Mouse (Mus musculus) T-helper 2 cell (primary cell): ENCODE data around the gene Fbxl20.

Experiments
- in situ Hi-C: fragments of 300-600 bp; cut with MboI, MseI; formaldehyde crosslinking; loops from one replicate; pipeline ENCODE4 v1.15.1; 2025; ENCODE audit warnings: high pct_unique_total_duplicates

Fbxl20 gene

GRCm38 (mm10) chr11:98050520-98050815, 99.7 kb downstream of the Fbxl20 start:
- in situ Hi-C loops, result no loop called here

GRCm38 (mm10) chr11:98049672-98050519, 100.3 kb downstream of the Fbxl20 start:
- in situ Hi-C loops, result no loop called here

- in situ Hi-C loops, result no loop called here
Observed at GRCm38 (mm10) chr11:98047745-98048144, 102.5 kb downstream of the Fbxl20 start.

- in situ Hi-C loops, result no loop called here
Observed at GRCm38 (mm10) chr11:98046466-98046865, 103.7 kb downstream of the Fbxl20 start.

GRCm38 (mm10) chr11:98045596-98045995, 104.6 kb downstream of the Fbxl20 start:
- in situ Hi-C loops, result no loop called here

GRCm38 (mm10) chr11:98044074-98044473, 106.1 kb downstream of the Fbxl20 start:
- in situ Hi-C loops, result no loop called here

- in situ Hi-C loops, result no loop called here
Observed at GRCm38 (mm10) chr11:98042741-98043140, 107.5 kb downstream of the Fbxl20 start.

GRCm38 (mm10) chr11:98040975-98041374, 109.2 kb downstream of the Fbxl20 start:
- in situ Hi-C loops, result no loop called here

- in situ Hi-C loops, result no loop called here
Observed at GRCm38 (mm10) chr11:98037871-98038270, 112.3 kb downstream of the Fbxl20 start.

GRCm38 (mm10) chr11:98035977-98036377, 114.2 kb downstream of the Fbxl20 start:
- in situ Hi-C loops, result no loop called here

GRCm38 (mm10) chr11:98034840-98035239, 115.4 kb downstream of the Fbxl20 start:
- in situ Hi-C loops, result no loop called here

GRCm38 (mm10) chr11:98034061-98034460, 116.1 kb downstream of the Fbxl20 start:
- in situ Hi-C loops, result no loop called here
